22 mouse cellular contexts compared by ENCODE assay signal in genomic region chr2:143947981-143948380, GRCm38 (mm10). TPM values are rescaled to one million over a fixed set of nuclear protein-coding genes. Genes with fewer than 3 reads are reported as not detected.
DNase-seq lines count a peak whose midpoint lies in the region; ATAC-seq and TF ChIP-seq lines count a peak whose summit lies in the region.
"Had no signal": no experiment of that assay in that cellular context is flagged by ENCODE, and none has a peak within 500 bp of the region (broad histone marks: within the 10 kb centered on the region; RNA-seq: fewer than 3 reads in every experiment).

No protein-coding gene starts in this region.

- no peak for TF ChIP-seq POLR2A in small intestine, adult 2 months (IDR thresholded peaks at IDR 0.05; ENCODE audit: low read depth, low read length)

- no peak overlapping the region for H3K9ac ChIP-seq in forebrain, embryonic 14.5 days (ENCODE audit: low read length)
- H3K9ac ChIP-seq in forebrain, postnatal 0 days: no peak overlapping the region
- peak overlapping the region; percentile 56 for H3K9ac ChIP-seq in heart, embryonic 13.5 days
- no peak overlapping the region for H3K9ac ChIP-seq in liver, embryonic 15.5 days
- H3K9ac ChIP-seq: embryonic facial prominence, embryonic 12.5 days; limb, embryonic 15.5 days; midbrain, embryonic 15.5 days had no signal

- H3K36me3 ChIP-seq in forebrain, embryonic 14.5 days (ENCODE audit: control insufficient read depth, insufficient read depth, low read length): peaks cover 93% of the 10 kb centered on the region
- peaks cover 78% of the 10 kb centered on the region for H3K36me3 ChIP-seq in forebrain, postnatal 0 days (ENCODE audit: insufficient read depth)
- peaks cover 100% of the 10 kb centered on the region for H3K36me3 ChIP-seq in heart, embryonic 13.5 days
- H3K36me3 ChIP-seq in liver, embryonic 15.5 days (replicated peaks): peaks cover 96% of the 10 kb centered on the region
- peaks cover 94% of the 10 kb centered on the region for H3K36me3 ChIP-seq in small intestine, adult 2 months (ENCODE audit: control insufficient read depth, insufficient read depth, low read length)

- no peak for TF ChIP-seq CTCF in forebrain, postnatal 0 days (IDR thresholded peaks at IDR 0.05; ENCODE audit: low read depth)
- TF ChIP-seq CTCF in small intestine, adult 2 months (IDR thresholded peaks at IDR 0.05; ENCODE audit: extremely low read depth, insufficient read length, insufficient replicate concordance, low read depth, low read length): no peak

- H3K4me3 ChIP-seq in forebrain, embryonic 14.5 days (ENCODE audit: low read depth, low read length): no peak overlapping the region
- no peak overlapping the region for H3K4me3 ChIP-seq in forebrain, postnatal 0 days (ENCODE audit: low read depth, low read length)
- H3K4me3 ChIP-seq in heart, embryonic 13.5 days: no peak overlapping the region
- H3K4me3 ChIP-seq in liver, embryonic 15.5 days (replicated peaks): no peak overlapping the region
- H3K4me3 ChIP-seq in small intestine, adult 2 months (ENCODE audit: low read depth, low read length): no peak overlapping the region
- H3K4me3 ChIP-seq: embryonic facial prominence, embryonic 12.5 days; erythroblast, embryonic 14.5 days; limb, embryonic 15.5 days; midbrain, embryonic 15.5 days; myocyte had no signal

- WGBS in forebrain, embryonic 14.5 days: 83% methylated on average over 3 of the region's 3 CpGs
- WGBS in forebrain, postnatal 0 days: 98% methylated on average over 3 of the region's 3 CpGs
- 56% methylated on average over 3 of the region's 3 CpGs for WGBS in heart, embryonic 13.5 days
- 76% methylated on average over 3 of the region's 3 CpGs for WGBS in liver, embryonic 15.5 days (ENCODE audit: insufficient replicate concordance)
- 81% methylated on average over 3 of the region's 3 CpGs for WGBS in small intestine, adult 2 months

- no peak overlapping the region for H3K4me2 ChIP-seq in forebrain, embryonic 14.5 days (ENCODE audit: low read length)
- H3K4me2 ChIP-seq in forebrain, postnatal 0 days (ENCODE audit: low read depth): no peak overlapping the region
- no peak overlapping the region for H3K4me2 ChIP-seq in heart, embryonic 13.5 days
- H3K4me2 ChIP-seq in liver, embryonic 15.5 days: no peak overlapping the region
- H3K4me2 ChIP-seq: embryonic facial prominence, embryonic 12.5 days; limb, embryonic 15.5 days; midbrain, embryonic 15.5 days had no signal

- intact Hi-C loops in heart, postnatal 36 days (cut with DNase I): no loop called here

- H3K9me3 ChIP-seq in forebrain, embryonic 14.5 days (replicated peaks; ENCODE audit: control insufficient read depth, low read length): no peaks in the 10 kb centered on the region
- no peaks in the 10 kb centered on the region for H3K9me3 ChIP-seq in forebrain, postnatal 0 days (ENCODE audit: low read length)
- no peaks in the 10 kb centered on the region for H3K9me3 ChIP-seq in heart, embryonic 13.5 days
- H3K9me3 ChIP-seq in liver, embryonic 15.5 days (replicated peaks): no peaks in the 10 kb centered on the region
- H3K9me3 ChIP-seq: embryonic facial prominence, embryonic 12.5 days; limb, embryonic 15.5 days; midbrain, embryonic 15.5 days had no signal

- no peaks in the 10 kb centered on the region for H3K4me1 ChIP-seq in forebrain, embryonic 14.5 days (ENCODE audit: control insufficient read depth, insufficient read depth, low read length)
- H3K4me1 ChIP-seq in forebrain, postnatal 0 days (ENCODE audit: insufficient read depth): no peaks in the 10 kb centered on the region
- H3K4me1 ChIP-seq in heart, embryonic 13.5 days: peaks cover 68% of the 10 kb centered on the region
- 0 out of 2 replicates have a peak, but pooled peaks cover 3% of the 10 kb centered on the region for H3K4me1 ChIP-seq in liver, embryonic 15.5 days (replicated peaks)
- H3K4me1 ChIP-seq in small intestine, adult 2 months (ENCODE audit: control insufficient read depth, insufficient read depth, insufficient read length, low read length): peaks cover 8% of the 10 kb centered on the region
- H3K4me1 ChIP-seq: embryonic facial prominence, embryonic 12.5 days; midbrain, embryonic 15.5 days had no signal

- H3K27me3 ChIP-seq in forebrain, embryonic 14.5 days (replicated peaks; ENCODE audit: control insufficient read depth, insufficient read depth, low read length): no peaks in the 10 kb centered on the region
- no peaks in the 10 kb centered on the region for H3K27me3 ChIP-seq in forebrain, postnatal 0 days (ENCODE audit: insufficient read depth, low read length)
- no peaks in the 10 kb centered on the region for H3K27me3 ChIP-seq in heart, embryonic 13.5 days (replicated peaks)
- H3K27me3 ChIP-seq in liver, embryonic 15.5 days: no peaks in the 10 kb centered on the region
- no peaks in the 10 kb centered on the region for H3K27me3 ChIP-seq in small intestine, adult 2 months (ENCODE audit: control insufficient read depth, insufficient read depth, low read length)
- H3K27me3 ChIP-seq: embryonic facial prominence, embryonic 12.5 days; limb, embryonic 15.5 days; midbrain, embryonic 15.5 days had no signal

- ATAC-seq in forebrain, embryonic 14.5 days: 0 out of 2 replicates have a peak, but pooled peaks have one; percentile 8
- no peak for ATAC-seq in forebrain, postnatal 0 days
- ATAC-seq in heart, embryonic 13.5 days (ENCODE audit: extremely low read depth, insufficient number of reproducible peaks, low FRiP score, low TSS enrichment): no peak
- no peak for ATAC-seq in liver, embryonic 15.5 days (ENCODE audit: insufficient read depth)
- ATAC-seq: forebrain, embryonic 16.5 days; hindbrain, postnatal 0 days; midbrain, embryonic 15.5 days had no signal

- H3K27ac ChIP-seq in forebrain, embryonic 14.5 days (ENCODE audit: low read depth, low read length): no peak overlapping the region
- H3K27ac ChIP-seq in forebrain, postnatal 0 days (ENCODE audit: low read depth, low read length): no peak overlapping the region
- H3K27ac ChIP-seq in heart, embryonic 13.5 days (replicated peaks): peak overlapping the region; percentile 82
- H3K27ac ChIP-seq in liver, embryonic 15.5 days (replicated peaks): 0 out of 2 replicates have a peak overlapping the region, but pooled peaks have one; percentile 9
- H3K27ac ChIP-seq in small intestine, adult 2 months (ENCODE audit: insufficient read depth, low read depth, low read length): 0 out of 2 replicates have a peak overlapping the region, but pooled peaks have one; percentile 42
- H3K27ac ChIP-seq: embryonic facial prominence, embryonic 12.5 days; hindbrain, postnatal 0 days; limb, embryonic 15.5 days; midbrain, embryonic 15.5 days had no signal

- no peak for DNase-seq in forebrain, embryonic 14.5 days (ENCODE audit: low spot score)
- no peak for DNase-seq in forebrain, postnatal 0 days
- no peak for DNase-seq in heart, postnatal 36 days
- DNase-seq in liver: no peak
- no peak for DNase-seq in testis, postnatal 10 days (ENCODE audit: low spot score)
- DNase-seq: adrenal gland, postnatal 25 days; cerebellum, adult 11 months; cerebellum, postnatal 10 days; kidney, adult 8-10 months; lung, adult 2 months; spleen, adult 18-20 months; thymus, adult 18-20 months had no signal

RNA-seq across cellular contexts. Expression of gene Dstn, which starts 32.9 kb away (rescaled TPM):
- polyA plus RNA-seq in forebrain, embryonic 14.5 days (2014; fragmentation: Nextera tagmentation; extraction: Ambion mirVana): 532 and 544 TPM in 2 replicates
- 409 and 455 TPM in 2 replicates for total RNA-seq in forebrain, postnatal 0 days (2014; rRNA removed)
- 497 and 512 TPM in 2 replicates for polyA plus RNA-seq in forebrain, postnatal 0 days (2015; fragmentation: Nextera tagmentation; extraction: Ambion mirVana)
- 860 and 905 TPM in 2 replicates for polyA plus RNA-seq in heart, embryonic 13.5 days (2015; fragmentation: Nextera tagmentation; extraction: Ambion mirVana)
- total RNA-seq in heart, postnatal 36 days (2021): 100 to 1,000 TPM; 196 to 202 TPM
- polyA plus RNA-seq in liver, embryonic 15.5 days (2015; fragmentation: Nextera tagmentation; extraction: Ambion mirVana): 119 and 121 TPM in 2 replicates
- 28.5 and 69.3 TPM in 2 replicates for polyA plus RNA-seq in small intestine, adult 2 months (2012; rRNA removed)

Comparison
In these comparisons a context has a peak if more than half of its experiments do, and no peak if none do; other contexts are left out.
1. H3K27ac ChIP-seq: peak in heart, embryonic 13.5 days (single experiment), liver, embryonic 15.5 days (single experiment) and small intestine, adult 2 months (single experiment); none in forebrain, embryonic 14.5 days (single experiment) and forebrain, postnatal 0 days (single experiment).